16 mouse cellular contexts compared by ENCODE assay signal in the genomic region with DNA sequence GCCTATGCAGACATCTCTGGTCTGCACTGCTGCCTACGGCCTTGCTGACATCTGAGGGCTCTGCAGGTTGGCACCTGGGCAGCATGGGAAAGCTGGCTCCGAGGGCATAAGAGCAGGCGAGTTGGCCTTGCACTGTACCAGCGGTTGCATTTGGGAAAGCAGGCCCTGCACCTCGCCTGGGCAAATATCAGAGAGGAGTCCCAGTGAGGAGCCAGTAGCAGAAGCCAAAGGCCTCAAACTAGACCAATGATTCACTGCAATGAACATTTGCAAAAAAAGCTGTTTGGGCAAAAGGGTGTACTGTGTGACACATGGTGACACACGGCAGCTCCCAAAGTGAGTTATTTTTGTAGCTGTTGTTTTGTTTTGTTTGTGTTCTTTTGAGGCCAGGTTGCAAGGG. TPM values are rescaled to one million over a fixed set of nuclear protein-coding genes. Genes with fewer than 3 reads are reported as not detected.
DNase-seq lines count a peak whose midpoint lies in the region.
"Had no signal": no experiment of that assay in that cellular context is flagged by ENCODE, and none has a peak within 500 bp of the region (broad histone marks: within the 10 kb centered on the region; RNA-seq: fewer than 3 reads in every experiment).

No protein-coding gene starts in this region.

- DNase-seq in adrenal gland, adult (ENCODE audit: inconsistent age in 2 of 2, low spot score in 1 of 2): peak; percentile 55 to 77
- no peak for DNase-seq in adrenal gland, postnatal 10 days
- peak; percentile 39 for DNase-seq in adrenal gland, postnatal 14 days
- DNase-seq in adrenal gland, postnatal 25 days: no peak
- peak; percentile 28 for DNase-seq in 3134 (ENCODE audit: extremely low read depth, insufficient read length, low spot score)
- DNase-seq: cerebellum, adult 11 months; cerebellum, adult 18-20 months; cerebellum, adult 8-10 months; cerebellum, adult 9-11 months; cerebellum, postnatal 14 days; cerebellum, postnatal 36 days; embryo, embryonic 11 days; forebrain, postnatal 0 days had no signal

RNA-seq across cellular contexts. Expression of a gene that starts 9.4 kb away (rescaled TPM):
- 10 to 100 TPM; 54.7 to 56.9 TPM for total RNA-seq in adrenal gland, postnatal 10 days (2021)
- 53.9 and 57.6 TPM in 2 replicates for total RNA-seq in adrenal gland, postnatal 14 days (2021)
- total RNA-seq in adrenal gland, postnatal 25 days (2021): 26.7 and 50.4 TPM in 2 replicates

RNA-seq across cellular contexts. Expression of a gene that starts 28.7 kb away (rescaled TPM):
- total RNA-seq in adrenal gland, postnatal 10 days (2021): 1 to 10 TPM; 1.8 to 2.0 TPM
- 2.1 and 3.0 TPM in 2 replicates for total RNA-seq in adrenal gland, postnatal 14 days (2021)
- total RNA-seq in adrenal gland, postnatal 25 days (2021): 2.9 and 3.1 TPM in 2 replicates
- total RNA-seq: common myeloid progenitor, adult 5-6 weeks; gastrocnemius, adult 18-20 months; MEL had no signal

RNA-seq across cellular contexts. Expression of a gene that starts 29.1 kb away (rescaled TPM):
- total RNA-seq in adrenal gland, postnatal 10 days (2021): 10 to 100 TPM; 17.3 to 22.9 TPM
- total RNA-seq in adrenal gland, postnatal 14 days (2021): 18.9 and 22.9 TPM in 2 replicates
- total RNA-seq in adrenal gland, postnatal 25 days (2021): 24.8 and 26.3 TPM in 2 replicates
- total RNA-seq: common myeloid progenitor, adult 5-6 weeks; MEL had no signal

RNA-seq across cellular contexts. Expression of a gene that starts 57.2 kb away (rescaled TPM):
- total RNA-seq in adrenal gland, postnatal 10 days (2021): 10 to 100 TPM; 12.3 to 13.4 TPM
- total RNA-seq in adrenal gland, postnatal 14 days (2021): 10.4 and 11.5 TPM in 2 replicates
- 13.8 and 20.3 TPM in 2 replicates for total RNA-seq in adrenal gland, postnatal 25 days (2021)
- total RNA-seq: common myeloid progenitor, adult 5-6 weeks had no signal

Comparison
In these comparisons a context has a peak if more than half of its experiments do, and no peak if none do; other contexts are left out.
1. DNase-seq: peak in adrenal gland, adult (2 of 2), adrenal gland, postnatal 14 days (single experiment) and 3134 (single experiment); none in adrenal gland, postnatal 10 days (single experiment) and adrenal gland, postnatal 25 days (single experiment).